Mouse (Mus musculus): ENCODE measurements around the gene Tdrkh.

GRCm38 (mm10) chr3:94404366-94405054 lies 8.6 kb upstream of the Tdrkh start:
- TF ChIP-seq TAL1 (IDR thresholded peaks at IDR 0.05; ENCODE audit: low read length) (no peak), GATA1 (IDR thresholded peaks at IDR 0.05; ENCODE audit: low read length) (no peak)

Data from erythroblast, embryonic 14.5 days (primary cell).